Mouse (Mus musculus) frontal cortex, postnatal 10 days (tissue): ENCODE data around the gene Tradd.

Experiments
- DNase-seq, 2 experiments: peaks; one replicate each; pipeline ENCODE4 v3.0.0; 2022; ENCODE audit warnings: low spot score in 2 of 2, mixed read lengths in 1 of 2

The Tradd gene

DNA sequence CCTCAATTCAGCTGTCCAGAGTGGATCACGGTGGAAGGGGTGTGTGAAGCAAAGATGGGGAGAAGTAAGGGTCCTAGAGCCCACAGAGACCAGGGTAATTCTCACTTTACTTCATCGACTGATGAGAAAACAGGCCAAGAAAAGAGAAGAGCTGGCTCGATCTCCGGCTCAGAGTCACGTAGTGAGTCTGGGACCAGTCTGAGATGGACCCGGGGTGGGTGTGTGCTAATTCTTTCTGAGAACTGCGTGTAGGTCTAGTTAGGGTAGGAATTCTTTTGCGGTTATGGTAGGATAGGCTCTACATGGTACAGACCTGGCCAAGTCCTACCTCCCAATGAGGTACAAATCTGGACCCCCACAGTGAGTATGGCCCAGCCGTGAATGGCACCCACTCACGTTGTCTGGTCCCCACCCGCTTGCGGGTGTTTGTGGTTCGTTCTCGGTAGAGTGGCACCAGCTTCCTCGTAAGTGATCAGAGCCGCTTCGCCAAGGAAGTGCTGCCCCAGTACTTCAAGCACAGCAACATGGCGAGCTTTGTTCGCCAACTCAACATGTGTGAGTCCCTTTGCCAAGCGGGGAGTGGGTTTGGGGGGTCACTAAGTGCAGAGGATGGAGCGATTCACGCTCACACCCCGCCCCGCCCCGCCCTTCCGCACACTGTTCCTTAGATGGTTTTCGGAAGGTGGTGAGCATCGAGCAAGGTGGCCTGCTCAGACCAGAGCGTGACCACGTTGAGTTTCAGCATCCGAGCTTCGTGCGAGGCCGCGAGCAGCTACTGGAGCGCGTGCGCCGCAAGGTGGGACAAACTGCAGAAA lies 5.9 kb upstream of the Tradd start:
- DNase-seq = no peak

GRCm38 (mm10) chr8:105269461-105269947 lies 5.1 kb upstream of the Tradd start, which contains the start of gene Hsf4:
TSS of gene Hsf4 (plus strand) at chr8:105269801.
- no peak for DNase-seq

- no peak for DNase-seq
These were observed 4.7 kb upstream of the Tradd start for GRCm38 (mm10) chr8:105269075-105269458.

GRCm38 (mm10) chr8:105268342-105269074 lies 4.1 kb upstream of the Tradd start:
- peak; percentile 73 to 80 for DNase-seq

DNA sequence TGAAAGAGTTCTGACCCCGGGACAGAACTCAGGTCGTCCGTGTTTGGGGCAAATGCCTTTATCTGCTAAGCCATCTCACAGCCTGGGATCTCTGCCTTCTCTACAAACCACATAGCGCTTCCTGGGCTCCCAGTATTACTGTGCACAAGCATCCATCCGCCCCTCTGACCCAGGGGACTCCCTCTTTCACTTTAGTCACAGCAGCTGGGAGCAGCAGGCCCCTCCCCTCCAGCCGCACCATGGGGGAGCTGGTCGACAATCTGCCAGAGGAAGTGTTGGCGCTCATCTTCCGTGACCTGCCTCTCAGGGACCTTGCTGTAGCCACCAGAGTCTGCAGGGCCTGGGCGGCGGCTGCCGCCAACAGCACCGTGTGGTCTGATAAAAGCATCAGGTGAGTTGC lies 2.4 kb upstream of the Tradd start:
- DNase-seq = no peak

- no peak for DNase-seq
These were observed 719 bp upstream of the Tradd start for GRCm38 (mm10) chr8:105265128-105265527.

DNA sequence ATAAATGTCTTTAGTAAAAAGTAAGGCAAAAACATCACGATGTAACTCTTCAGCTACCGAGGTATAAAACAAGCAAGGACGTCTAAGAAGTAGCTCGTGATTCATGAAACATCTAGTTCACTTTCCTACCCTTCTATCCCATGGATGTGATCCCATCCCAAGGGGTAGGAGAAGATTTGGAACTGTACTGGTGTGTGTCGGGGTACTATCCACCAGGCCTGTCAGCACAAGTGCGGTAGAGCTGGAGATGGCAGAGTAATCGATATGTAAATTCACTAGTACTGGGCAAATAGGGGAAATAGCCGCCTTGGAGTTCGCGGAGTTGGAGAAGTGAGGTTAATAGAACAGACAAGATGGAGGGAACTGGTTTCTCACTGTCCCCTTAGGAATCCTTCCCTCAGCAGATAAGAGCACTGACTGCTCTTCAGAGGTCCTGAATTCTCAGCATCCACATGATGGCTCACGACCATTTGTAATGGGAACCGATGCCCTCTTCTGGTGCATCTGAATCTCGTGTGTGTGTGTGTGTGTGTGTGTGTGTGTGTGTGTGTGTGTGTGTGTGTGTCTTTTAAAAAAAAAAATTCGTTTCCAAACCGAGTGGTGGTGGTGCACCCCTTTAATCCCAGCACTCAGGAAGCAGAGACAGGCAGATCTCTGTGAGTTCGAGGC lies 1.0 kb downstream of the Tradd start:
- DNase-seq = no peak

- no peak for DNase-seq
These were observed 3.0 kb downstream of the Tradd start for GRCm38 (mm10) chr8:105261326-105261980.

DNA sequence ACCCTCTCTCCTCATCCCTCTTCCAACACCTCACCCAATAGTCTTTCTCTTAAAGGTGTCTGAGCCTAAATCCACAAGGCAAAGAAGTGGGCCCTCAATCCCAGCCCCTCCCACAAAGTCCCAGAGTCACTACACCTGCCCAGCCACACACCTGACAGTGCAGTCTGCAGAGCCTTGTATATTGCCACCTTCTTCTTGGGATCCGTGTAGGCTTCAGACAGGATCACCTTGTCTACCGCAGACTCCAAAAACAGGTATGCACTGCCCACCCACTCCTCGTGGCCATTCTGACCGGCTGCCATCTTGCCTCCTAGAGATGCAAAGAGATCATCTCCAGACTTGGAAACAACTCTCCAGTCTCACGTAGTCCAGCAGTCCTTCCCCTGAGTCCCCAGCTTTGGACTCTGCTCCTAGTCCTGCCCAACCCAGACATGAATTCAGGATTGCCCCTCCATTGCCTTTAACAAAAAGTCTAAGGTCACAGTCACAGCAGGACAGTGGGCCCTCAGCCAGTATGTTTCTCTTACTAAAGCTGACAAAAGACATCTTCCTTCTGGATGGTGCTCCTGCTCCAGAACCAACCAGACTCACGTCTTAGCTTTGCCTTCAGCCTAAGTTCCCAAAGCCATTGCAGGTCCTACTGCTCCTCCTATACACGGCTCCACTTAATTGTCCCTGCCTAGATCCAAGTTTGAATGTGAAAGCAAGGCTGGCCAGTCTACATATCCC lies 3.9 kb downstream of the Tradd start:
- no peak for DNase-seq

- peak in 1 of 2 experiments; percentile 66 for DNase-seq
These were observed 4.6 kb downstream of the Tradd start for GRCm38 (mm10) chr8:105259721-105260320.

GRCm38 (mm10) chr8:105258911-105259720 lies 5.3 kb downstream of the Tradd start:
- no peak for DNase-seq

DNA sequence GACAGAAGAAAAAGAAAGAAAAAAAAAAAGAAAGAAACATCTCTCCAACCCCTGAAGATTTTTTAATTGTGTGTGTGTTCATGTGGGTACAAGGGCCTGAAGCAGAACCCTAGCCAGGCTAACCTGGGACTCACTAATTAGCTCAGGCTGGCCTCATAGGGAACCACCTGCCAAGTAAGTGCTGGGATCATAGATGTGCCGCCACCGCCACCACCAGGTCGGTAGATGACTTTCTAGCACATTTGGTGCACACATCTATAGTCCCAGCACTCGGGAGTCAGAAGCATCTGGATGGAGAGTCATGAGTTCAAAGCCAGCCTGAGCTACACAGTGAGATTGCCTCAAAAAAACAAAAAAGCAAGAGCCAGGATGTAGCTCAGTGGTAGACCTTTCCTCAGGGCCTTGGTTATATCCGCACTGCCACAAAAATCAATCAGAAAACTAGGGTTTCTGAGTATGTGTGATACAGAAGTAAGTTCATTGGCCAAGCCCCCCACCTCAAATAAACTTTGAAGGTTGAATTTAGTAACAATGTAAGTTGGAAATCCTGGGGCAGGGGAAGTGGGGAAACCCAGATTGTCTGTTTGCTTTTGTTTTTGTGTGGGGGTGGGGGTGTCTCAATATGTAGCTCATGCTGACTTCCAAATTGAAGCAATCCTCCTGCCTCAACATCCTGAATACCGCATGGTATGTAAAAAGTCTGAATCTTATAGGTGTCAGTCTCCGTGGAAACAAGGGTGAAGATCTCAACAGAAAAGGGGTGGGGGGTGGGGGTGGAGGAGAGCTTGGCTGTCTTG lies 6.9 kb downstream of the Tradd start:
- DNase-seq = no peak

DNA sequence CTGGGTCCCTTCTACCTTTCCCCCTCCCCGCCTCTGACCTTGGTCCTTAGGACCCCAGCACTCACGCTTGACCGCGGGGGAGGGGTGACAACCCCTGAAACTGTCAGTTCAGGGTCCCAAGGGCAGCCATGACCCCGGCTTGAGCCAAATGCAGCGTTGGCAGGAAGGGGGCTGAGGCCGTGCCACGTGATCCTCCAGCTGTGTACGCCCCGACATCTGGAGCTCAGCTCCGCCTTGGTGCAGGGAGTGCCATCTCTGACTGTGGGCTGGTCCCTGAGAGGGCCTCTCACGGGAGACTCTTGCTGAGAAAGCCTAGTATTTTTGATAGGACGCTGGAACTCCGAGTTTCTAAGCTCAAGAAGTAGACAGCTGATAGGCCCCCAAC lies 9.5 kb downstream of the Tradd start, which contains the start of gene B3gnt9:
Gene B3gnt9, minus strand, starts transcription at position 188 of the 385 bp plus-strand sequence.
- peak in 1 of 2 experiments; percentile 44 for DNase-seq

GRCm38 (mm10) chr8:105254152-105254965 lies 10.1 kb downstream of the Tradd start:
- peak; percentile 77 to 87 for DNase-seq

GRCm38 (mm10) chr8:105253766-105254151 lies 10.7 kb downstream of the Tradd start:
- no peak for DNase-seq

GRCm38 (mm10) chr8:105252680-105253537 lies 11.5 kb downstream of the Tradd start:
- DNase-seq = no peak

DNA sequence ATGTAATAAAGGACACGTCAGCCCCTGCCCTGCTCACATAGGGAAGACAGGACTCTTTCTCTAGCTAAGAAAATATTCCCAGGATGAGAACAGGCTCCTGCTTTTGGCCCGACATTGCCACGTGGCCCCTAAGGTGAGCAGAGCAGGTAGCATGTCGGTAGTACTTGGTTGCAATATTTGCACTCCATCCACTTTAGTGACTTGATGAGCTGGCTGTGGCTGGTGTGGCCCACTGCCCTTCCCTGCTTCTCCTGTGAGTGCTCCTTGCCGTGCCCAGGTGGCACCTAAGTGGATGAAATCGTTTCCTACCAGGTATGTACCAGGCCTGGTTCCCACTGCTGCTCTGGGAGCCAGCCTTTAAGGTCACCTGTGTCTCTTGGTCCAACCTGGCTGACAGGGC lies 12.5 kb downstream of the Tradd start:
- DNase-seq = no peak
